Mouse (Mus musculus) kidney, postnatal 25 days (tissue): ENCODE data around the gene Krt77.

ENCODE experiments used
- DNase-seq, 2 experiments: peaks; one replicate each; pipeline ENCODE4 v3.0.0; 2021; ENCODE audit warnings: mixed read lengths in 2 of 2

The Krt77 gene

DNA sequence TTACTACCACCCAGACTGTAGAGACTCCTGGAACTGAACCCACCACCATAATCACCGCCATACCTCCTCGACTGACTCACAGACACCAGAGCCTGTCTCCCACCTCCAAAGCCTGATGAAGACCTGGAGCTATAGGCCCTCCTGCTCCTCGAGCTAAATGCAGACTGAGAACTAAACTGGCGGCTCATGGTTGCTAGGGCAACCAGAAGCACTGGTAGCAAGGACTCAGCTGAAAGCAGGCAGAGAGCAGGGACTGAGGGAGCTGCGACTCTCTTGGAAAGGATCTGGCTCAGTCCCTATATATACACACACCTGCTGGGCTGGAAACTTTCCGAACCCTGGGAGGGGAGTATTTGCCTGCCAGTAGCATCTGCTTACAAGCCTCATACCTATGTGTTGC lies at the start of gene Krt77:
Gene Krt77 (minus strand): TSS at position 275 of the 400 bp plus-strand sequence.
- DNase-seq = no peak

DNA sequence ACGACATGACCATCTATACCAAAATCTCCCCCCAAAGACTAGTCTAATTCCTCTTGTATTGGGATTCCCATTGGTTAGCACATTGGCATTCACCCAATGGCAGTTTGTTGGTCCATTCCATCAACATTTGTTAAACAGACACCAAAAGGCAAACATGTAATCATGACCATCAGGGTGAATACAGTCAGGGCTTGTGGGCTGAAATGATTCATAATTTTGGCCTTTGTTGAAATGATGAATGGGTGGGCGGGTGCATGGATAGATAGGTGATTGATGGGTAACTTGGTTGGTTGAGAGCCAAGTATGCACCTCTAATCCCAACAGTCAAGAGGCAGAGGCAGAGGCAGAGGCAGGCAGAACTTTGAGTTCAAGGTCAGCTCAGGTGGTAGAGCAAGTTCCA lies 46.6 kb upstream of the Krt77 start:
- DNase-seq = no peak

DNA sequence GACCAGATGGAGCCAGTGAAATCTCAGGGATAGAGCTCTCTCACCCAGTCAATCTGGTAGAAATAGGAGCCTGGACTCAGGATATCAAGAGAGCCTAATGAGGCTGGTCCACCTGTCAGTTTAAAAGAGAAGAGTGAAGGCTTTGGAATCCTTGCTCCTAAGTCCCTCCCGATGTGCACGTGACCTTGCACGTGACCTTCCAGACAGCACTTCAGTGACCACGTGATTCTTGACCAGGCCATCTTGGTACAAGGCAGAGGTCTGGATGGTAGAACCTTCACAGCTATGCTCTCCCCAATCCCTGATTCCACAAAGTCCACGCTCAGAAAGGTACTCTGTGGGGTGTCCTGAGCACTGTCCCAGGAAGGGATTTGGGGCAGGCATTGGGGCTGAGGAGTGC lies 35.3 kb upstream of the Krt77 start:
- no peak for DNase-seq

DNA sequence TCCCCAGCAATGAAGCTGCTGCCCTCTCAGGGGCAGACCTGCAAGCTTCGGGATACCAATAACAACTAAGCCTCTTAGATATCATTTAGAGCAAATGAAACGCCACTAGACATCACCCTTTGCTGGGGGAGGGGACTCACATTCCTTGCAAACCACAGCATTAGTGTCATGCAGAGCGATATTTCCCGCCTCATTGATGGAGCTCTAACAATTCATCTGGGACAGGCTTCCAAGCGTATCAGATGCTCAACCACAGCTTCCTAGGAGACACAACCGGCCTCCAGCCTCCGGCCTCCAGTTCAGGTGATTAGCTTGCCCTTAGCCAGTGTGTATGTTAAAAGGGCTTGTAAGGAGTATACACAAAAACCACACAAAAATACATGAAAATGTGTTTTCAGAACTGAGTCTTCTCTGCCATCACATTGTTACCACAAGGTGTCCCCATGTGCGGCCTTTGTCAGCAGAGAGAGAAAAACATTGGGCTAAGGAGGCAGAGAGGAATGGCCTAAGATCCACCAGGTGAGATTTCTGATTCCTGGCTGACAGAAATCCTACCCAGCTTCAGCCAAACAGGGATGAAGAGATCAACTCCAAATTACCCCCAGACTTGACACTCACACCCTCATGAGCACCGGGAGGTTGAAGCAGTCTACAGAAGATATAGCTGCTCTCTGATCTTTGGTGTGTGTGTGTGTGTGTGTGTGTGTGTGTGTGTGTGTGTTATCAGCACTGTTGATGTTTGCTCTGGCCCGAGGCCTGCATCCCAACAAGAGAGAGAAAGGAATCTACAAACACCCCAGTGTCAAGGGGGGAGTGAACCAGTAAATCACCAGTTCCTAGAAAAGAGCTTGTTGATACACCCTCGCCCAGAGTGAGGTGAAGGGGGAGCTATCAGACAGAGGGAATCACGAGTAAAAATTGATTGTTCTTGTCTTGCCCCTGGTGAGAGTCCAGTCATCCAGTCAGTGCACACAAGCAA lies 33.0 kb upstream of the Krt77 start:
- DNase-seq = peak in 1 of 2 experiments; percentile 23

DNA sequence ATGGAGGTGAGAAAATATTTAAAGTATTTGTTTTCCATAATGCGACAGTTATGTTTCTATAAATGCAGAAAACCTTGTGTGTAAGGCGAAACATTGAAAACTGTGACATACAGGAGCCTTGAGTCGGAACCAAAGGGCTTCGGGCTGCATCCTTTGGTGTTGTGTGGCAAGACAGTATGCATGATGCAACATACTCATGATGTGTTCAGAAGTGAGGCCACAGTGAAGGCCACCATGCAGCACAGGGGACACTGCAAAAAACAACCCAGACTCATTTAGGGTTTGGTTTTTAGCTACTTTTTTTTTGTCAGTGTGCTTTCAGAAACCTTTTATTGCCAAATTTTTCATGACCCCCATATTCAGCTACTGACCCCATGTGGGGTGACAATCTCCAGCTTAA lies 25.7 kb upstream of the Krt77 start:
- no peak for DNase-seq

DNA sequence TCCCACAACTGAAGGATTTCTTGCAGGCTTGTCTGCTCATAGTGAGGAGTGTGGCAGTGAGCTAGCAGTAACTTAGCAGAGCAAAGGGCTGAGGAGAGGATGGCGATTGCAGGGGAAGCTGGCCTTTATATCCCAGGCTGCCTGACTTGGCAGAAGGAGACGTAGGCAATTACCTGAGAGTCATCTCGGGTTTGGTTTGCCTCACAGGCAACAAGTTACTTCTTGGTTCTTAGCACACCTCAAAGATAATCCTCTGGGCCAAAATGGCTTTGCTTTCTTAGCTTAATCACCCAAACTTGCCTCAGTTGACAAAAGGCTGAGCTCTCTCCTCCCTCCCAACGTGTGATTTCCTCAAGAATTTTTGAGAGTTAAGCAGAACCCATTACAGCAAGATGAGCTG lies 23.3 kb upstream of the Krt77 start, which contains the start of gene Krt76:
Gene Krt76 (minus strand): TSS at position 101 of the 400 bp plus-strand sequence.
- DNase-seq = no peak

DNA sequence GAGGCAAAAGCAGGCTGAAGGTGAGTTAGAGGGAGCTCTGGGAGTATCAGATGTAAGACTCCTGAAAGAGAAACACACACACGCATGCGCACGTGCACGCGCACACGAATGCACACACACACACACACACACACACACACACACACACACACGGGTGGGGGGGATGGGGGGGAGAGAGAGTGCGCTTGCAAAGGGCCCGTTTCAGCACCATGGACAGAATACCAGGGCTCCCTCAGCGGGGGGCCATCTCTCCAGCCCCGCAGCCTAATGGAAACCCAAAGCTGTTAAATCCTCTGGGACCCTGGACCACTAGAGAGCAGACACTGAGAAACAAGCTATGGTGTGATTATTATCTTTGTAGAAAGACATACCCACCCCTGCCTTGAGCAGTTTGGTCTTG lies 10.3 kb upstream of the Krt77 start:
- DNase-seq = no peak

DNA sequence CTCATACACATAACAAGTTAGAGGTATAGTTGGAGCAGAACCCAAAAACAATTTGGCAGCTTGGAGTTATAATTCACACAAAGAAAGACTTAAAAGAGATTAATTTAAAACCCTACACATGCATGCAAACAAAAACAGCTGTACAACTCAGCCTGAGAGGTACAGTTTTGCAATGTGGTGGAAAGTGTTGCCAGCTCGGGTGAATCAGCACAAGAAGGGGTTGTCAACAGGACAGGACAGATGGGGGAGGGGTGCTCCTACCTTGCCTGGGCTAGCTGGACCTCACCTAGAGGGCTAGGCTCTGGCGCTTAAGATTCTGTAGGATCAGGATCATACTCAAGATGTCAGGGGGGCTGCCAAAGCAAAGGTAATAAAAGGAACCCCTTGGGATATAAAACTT lies 8.5 kb upstream of the Krt77 start:
- DNase-seq = no peak

DNA sequence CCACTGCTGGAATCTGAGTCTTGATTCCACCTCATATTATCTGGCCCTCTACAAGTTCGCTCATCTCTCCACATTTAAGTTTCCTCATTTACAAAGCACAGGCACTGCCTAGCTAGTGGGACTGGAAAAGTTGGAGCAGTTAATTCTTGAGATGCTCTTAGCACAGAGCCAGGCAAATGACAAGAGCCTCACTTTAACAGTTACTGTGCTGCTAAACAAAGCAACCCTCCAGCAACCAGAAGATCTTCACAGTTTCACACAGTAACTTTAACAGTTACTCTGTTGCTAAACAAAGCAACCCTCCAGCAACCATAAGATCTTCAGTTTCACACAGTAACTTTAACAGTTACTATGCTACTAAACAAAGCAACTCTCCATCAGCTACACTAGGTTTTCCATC lies 4.9 kb upstream of the Krt77 start:
- no peak for DNase-seq

DNA sequence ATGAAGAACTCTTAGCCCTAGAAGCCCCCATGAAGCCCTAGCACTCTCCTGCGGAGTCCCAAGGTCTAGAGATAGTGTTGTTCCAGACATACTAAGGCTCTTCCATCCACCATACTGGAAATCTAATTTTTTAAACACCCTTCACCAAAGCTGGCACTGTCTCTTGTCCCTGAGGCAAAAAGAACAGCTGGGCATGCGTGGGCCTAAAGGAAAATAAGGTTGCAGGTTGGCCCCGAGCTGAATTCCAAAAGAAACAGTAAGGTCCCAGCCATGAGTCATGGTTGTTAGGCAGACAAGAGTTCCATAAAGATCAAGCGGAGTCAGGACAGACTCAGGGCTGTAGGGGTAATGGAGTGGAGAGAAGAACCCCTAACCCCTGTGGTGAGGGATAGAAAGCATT lies 3.7 kb upstream of the Krt77 start:
- DNase-seq = no peak

DNA sequence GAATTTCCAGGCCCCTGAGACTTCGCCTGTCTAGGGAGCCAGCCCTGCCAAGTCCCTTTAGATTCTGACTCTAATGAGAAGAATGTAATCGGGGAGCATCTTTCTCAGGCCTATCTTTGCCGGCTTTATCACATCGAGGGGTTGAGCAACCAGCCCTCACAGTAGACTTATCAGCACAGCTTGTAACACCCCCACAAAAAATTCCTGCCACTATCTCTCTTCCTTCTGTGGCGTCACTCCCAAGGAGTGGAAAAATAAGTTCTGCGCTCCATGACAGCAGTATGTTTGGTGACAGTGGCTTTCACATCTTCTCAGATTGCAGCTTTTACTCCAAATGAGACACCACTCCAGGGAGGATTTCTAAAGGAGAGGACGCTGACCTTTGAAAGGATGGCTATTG lies 2.8 kb downstream of the Krt77 start:
- DNase-seq = no peak

DNA sequence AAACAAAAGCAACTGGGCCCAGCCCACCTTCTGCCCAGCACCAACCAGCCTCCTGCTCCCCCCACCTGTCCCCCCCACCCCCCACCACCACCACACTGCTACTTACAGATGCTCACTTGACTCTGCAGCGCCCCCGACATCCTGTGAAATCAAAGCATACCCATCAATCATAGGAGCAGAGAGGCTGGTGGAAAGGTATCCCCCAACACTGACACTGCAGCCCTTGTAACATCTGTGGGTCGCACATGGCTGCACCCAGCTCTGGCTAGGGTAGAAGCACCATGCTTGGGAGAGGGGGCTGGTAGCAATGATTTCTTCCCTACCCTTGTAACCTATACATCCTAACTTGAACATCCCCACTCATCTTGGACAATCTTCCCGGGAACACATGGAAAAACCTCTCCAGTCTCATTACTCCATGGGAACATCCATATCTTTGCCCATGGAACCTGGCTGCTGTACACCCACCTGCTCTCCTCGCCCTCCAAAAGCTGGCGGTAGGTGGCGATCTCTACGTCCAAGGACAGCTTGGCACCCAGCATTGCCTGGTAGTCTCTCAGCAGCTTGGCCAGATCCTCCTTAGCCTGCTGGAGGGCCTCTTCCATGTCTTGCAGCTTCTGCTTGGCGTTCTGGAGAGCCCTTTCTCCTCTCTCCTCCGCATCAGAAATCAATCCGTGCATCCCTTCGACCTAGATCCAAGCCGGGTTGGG lies 8.9 kb downstream of the Krt77 start:
- peak; percentile 13 to 40 for DNase-seq

DNA sequence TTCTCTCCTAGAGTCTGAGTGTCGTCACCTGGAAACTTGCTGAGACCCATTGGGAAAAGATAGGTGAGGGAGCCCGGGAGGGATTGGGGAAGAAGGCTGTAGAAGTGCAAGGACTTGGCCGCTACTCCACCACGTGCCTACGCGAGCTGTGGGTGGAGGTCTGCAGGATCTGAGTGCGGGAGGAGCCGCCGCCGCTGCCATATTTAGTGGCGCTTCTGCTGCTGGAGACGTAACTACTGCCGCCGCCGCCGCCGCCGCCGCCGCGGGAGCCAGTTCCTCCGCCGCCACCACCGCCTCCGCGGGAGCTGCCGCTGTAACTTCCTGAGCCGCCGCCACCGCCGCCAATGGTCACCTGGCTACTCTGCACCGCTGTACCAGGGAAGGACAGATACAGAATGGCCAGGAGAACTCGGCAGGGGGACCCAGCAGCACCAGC lies 9.8 kb downstream of the Krt77 start:
- peak; percentile 53 to 64 for DNase-seq

DNA sequence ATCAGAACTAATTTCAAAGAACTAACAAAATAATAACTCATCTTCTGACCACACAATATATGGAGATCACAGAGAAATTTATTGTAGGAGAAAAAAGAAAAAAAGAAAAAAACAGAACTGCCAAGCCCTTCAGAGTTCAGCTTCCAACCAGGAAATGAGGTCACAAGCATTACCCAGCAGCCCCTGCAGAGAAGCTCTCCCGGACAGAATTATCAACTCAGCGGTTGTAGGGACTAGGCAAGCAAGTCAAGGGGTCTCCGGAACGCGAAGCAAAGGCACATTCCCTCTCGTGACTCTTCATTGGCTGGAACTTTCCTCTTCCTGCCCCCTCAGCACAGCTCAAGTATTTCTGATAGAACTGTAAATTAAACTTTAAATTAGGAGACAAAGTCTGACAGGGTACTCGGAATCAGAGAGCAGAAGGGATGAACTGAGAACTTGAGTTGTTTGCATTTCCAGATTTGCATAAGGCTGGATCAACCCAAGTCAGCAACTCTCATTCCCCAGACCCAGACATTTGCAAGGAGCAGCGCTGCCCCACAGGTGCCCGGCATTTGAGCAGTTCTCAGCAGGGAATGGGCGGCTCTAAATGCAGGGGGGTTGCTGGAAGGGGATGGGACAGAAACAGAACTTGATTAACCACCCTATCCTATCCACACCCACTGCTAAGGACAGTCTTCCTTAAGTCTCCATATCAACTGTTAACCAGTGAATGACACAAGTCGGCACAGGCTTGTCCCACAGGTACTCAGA lies 10.7 kb downstream of the Krt77 start:
- no peak for DNase-seq

DNA sequence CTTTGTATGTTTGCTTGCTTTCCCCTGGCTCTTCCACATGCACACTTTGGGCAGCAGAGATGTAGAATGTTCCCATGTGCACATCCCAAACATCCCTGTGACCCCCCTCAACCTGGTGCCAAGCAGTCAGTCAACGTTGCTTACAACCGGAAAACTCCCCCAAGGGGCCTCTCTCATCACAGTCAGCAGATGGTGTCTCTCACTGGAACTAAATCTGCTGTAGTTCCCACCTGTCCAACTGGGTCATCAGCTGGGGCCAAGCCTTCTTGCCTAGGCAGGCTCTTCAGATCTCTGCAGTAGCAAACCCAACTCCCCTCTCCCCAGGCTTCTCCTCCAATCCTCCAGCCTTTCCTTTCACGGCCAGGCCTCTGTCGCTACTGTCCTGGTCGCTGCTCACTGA lies 12.8 kb downstream of the Krt77 start:
- DNase-seq = no peak

DNA sequence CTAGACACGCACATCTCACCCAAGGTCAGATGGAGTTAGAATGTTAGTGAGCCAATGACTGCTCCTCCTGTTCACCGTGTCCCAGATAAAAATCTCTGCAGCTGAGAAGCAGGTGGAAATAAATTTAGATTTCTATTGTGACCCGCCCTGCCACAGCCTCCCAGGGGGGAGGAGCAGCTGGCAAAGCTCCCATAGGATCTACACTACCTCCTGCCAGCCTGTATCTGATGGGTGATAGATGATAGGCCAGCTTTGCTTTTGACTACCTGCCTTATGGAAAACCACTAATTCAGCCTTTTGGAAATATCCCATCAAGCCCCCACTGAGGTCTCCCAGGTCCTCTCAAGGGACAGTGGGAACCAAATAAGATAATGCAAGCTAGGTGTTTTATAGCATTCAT lies 13.8 kb downstream of the Krt77 start:
- DNase-seq = no peak

DNA sequence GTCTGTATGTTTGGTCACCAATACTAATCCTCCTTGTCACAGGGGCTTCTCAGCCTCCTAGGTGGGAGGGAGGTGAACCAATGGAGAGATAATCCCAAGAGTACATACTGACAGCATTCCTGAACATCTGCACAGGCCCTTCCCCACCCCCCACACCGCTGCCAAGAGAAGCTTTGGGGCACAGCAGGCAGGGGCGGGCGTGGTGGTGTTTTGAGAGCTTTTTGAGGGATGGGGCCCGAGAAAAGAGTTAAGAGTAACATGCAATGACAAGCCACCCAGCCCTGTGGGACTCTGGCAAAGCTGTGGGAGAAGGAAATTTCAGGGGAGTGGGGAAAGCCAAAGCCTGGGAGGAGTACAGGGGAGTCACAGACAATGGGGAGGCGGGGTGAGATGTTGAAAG lies 15.2 kb downstream of the Krt77 start:
- no peak for DNase-seq

DNA sequence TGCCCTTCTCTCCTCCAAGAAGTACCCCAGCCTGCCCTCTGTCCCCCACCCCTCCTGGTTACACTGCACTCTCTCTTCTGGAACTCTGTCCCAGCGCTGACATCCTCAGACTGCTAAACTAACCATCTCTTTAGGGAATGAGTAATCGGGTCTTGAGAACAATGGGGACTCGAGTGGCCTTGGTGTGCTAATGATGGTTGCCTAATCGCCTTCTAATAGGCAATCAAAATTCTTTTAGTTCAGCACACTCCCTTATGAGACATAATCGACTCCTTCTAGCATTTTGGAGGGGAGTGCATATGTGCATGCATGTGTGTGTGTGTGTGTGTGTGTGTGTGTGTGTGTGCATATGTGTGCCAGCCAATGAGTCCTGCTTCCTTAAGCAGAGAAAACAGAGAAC lies 16.9 kb downstream of the Krt77 start:
- DNase-seq = no peak

DNA sequence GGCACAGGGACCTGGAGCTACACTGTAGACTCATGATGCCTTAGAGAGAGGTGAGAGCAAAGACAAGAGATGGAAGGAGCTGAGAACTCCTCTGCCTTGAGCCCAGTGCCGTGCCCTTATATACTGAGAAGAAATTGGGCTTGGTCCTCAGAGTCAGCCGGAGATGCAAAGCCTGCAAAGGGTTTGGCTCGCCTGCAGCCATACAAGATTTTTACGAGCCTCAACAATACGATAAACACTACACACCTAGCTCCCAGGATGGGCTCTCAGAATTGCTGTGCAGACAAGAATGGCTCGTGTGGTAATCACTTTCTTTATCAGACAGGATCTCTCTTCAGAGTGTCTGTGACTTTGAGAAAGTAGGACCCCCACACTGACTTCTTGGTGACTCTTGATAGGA lies 18.8 kb downstream of the Krt77 start, which contains the start of gene Krt1:
Gene Krt1 (minus strand): TSS at position 101 of the 400 bp plus-strand sequence.
- DNase-seq = no peak

DNA sequence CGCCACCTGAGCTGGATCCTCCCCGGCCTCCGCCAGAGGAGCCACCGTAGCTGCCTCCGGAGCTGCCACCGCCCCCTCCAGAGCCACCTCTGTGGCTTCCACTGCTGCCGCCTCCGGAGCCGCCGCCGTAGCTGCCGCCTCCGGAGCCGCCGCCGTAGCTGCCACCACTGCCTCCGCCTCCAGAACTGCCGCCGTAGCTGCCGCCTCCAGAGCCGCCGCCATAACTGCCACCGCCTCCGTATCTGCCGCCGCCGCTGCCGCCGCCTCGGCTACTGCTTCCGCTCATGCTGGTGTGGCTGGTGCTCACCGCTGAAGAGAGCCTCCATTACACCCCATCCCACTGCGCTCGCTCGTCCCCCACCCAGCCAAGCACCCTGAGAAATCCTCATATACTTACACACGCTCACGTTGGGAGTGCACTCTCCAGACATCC lies 23.5 kb downstream of the Krt77 start:
- peak; percentile 23 to 49 for DNase-seq

DNA sequence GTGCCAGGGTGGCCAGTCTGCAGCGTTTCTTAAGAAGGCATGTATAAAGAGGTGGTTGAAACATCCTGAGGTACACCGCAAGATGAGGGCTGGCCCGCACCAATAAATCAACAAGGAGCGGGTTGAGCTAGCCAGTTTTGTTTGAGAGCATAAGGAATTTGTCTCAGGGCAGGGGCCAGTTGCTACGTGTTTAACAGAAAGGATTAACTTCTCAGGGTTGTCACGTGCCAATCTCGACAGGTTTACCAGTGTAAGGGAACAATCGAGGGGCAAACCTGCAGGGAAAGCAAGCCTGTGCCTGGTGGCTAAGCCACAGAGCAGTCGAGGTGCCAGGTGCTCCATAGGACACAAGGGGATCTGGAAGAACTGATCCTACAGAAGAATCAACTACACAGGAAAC lies 26.3 kb downstream of the Krt77 start:
- no peak for DNase-seq

DNA sequence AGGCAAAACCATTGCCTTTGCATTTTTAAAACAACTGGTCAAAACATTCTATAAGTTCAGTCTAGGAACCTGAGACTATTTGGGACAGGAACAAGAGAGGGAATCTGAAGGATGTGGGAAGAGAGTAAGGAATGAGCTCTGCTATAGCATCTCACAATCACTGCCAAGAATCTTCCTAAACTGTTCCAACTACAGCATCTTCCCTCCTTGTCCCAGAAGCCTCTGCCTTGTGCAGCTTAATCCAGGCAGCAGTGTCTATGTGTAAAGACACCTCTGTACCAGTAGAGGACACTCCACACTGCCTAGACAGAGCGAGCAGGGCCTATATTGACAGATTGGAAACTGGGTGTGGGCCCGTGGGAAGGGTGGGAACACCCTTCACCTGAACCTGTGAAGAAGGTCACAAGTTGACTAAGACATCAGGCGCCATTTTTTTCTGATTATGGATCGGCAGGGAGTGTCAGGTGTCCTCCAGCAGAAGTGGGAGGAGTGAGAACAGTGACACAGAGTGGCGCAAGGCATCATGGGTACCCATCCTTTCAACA lies 34.6 kb downstream of the Krt77 start:
- DNase-seq = no peak

DNA sequence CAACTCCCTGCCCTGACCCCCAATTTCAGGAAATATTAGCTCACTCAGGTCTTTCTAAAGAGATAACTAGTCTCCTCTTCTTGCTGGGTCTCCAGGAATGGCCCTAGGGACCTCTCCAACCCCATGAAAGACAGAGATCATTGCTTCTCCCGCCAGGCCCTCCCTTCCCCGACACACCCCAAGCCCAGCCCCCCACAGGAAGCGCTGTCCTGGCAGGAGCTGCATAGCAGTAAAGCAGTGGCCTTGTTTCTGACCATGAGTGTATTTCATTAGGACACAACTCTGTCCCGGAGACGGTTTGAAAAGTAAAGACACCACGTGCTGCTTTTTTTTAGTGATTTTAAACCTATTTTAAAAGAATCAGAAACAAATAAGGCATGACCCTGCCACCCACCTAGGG lies 36.4 kb downstream of the Krt77 start:
- DNase-seq = no peak
